Comparison of ENCODE assay signal across 8 mouse cellular contexts in the genomic region with DNA sequence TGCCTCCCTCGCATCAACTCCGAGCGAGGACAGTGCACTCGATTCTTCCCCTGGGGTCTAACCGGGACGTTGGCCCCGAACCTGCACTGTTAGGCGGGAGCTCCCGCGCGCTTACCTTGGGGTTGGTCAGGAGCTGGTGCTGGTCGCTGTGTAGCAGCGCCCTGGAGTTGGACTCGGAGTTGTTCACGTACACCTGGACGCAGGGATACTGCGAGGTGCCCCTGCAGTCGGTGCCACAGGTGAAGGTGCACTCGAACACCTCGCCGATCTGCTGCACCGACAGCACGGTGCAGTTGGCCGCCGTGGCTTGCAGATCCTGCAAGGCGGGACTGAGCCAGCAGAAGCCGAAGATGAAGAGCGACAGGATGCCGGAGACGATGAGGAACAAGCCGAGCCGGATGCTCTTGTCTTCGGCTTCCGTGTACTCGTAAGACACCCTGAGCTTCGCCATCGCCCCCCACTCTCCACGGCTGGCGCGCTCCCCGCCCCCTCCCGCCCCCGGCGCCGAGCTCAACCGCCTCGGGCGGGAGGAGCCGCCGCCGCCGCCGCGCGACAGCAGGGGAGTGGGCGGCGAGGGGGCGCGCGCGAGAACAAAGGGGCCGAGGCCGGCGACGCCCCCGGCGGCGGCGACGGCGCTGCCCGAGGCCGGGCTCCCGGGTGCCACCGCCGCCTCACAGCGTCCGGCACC. TPM values are rescaled to one million over a fixed set of nuclear protein-coding genes. Genes with fewer than 3 reads are reported as not detected.
DNase-seq lines count a peak whose midpoint lies in the region; ATAC-seq and TF ChIP-seq lines count a peak whose summit lies in the region.

No protein-coding gene starts in this region.

- peak; percentile 16 for DNase-seq in gastrocnemius, postnatal 25 days
- DNase-seq in gastrocnemius, adult 18-20 months (ENCODE audit: low spot score) = no peak
- peak; percentile 83 for DNase-seq in ZHBTc4 (ENCODE audit: low read depth, low spot score)
- peak; percentile 70 for DNase-seq in midbrain, postnatal 0 days (ENCODE audit: low spot score)
- peak; percentile 52 for DNase-seq in testis, postnatal 14 days (ENCODE audit: low spot score)

- TF ChIP-seq CTCF in midbrain, postnatal 0 days (IDR thresholded peaks at IDR 0.05) = no peak

- under 1% methylated on average over 39 of the region's 78 CpGs for WGBS in embryonic facial prominence, embryonic 13.5 days
- WGBS in hindbrain, embryonic 15.5 days = 0% methylated on average over 51 of the region's 78 CpGs
- under 1% methylated on average over 73 of the region's 78 CpGs for WGBS in limb, embryonic 15.5 days
- under 1% methylated on average over 55 of the region's 78 CpGs for WGBS in midbrain, postnatal 0 days

- H3K4me1 ChIP-seq in embryonic facial prominence, embryonic 13.5 days = peaks cover 23% of the 10 kb centered on the region
- peaks cover 41% of the 10 kb centered on the region for H3K4me1 ChIP-seq in hindbrain, embryonic 15.5 days (replicated peaks)
- peaks cover 15% of the 10 kb centered on the region for H3K4me1 ChIP-seq in limb, embryonic 15.5 days
- H3K4me1 ChIP-seq in midbrain, postnatal 0 days (ENCODE audit: insufficient read depth, low read length) = no peaks in the 10 kb centered on the region

- H3K27ac ChIP-seq in embryonic facial prominence, embryonic 13.5 days = peak overlapping the region; percentile 83
- H3K27ac ChIP-seq in hindbrain, embryonic 15.5 days (replicated peaks) = peak overlapping the region; percentile 81
- H3K27ac ChIP-seq in limb, embryonic 15.5 days = peak overlapping the region; percentile 61
- peak overlapping the region; percentile 87 for H3K27ac ChIP-seq in midbrain, postnatal 0 days (ENCODE audit: low read depth, low read length)

- peak; percentile 44 for ATAC-seq in embryonic facial prominence, embryonic 13.5 days (ENCODE audit: insufficient number of reproducible peaks, insufficient read depth, low FRiP score, low TSS enrichment, low read depth)
- ATAC-seq in hindbrain, embryonic 15.5 days (ENCODE audit: low FRiP score, low read depth) = peak; percentile 79
- peak; percentile 48 for ATAC-seq in limb, embryonic 15.5 days (ENCODE audit: insufficient number of reproducible peaks, low FRiP score, low TSS enrichment, low read depth)
- ATAC-seq in midbrain, postnatal 0 days (ENCODE audit: low FRiP score) = peak; percentile 79

- 0 out of 2 replicates have a peak, but pooled peaks cover 2% of the 10 kb centered on the region for H3K9me3 ChIP-seq in embryonic facial prominence, embryonic 13.5 days
- no peaks in the 10 kb centered on the region for H3K9me3 ChIP-seq in hindbrain, embryonic 15.5 days
- no peaks in the 10 kb centered on the region for H3K9me3 ChIP-seq in limb, embryonic 15.5 days
- no peaks in the 10 kb centered on the region for H3K9me3 ChIP-seq in midbrain, postnatal 0 days (ENCODE audit: low read length)

- peak overlapping the region; percentile 90 for H3K4me2 ChIP-seq in embryonic facial prominence, embryonic 13.5 days
- H3K4me2 ChIP-seq in hindbrain, embryonic 15.5 days = peak overlapping the region; percentile 94
- H3K4me2 ChIP-seq in limb, embryonic 15.5 days = peak overlapping the region; percentile 96
- H3K4me2 ChIP-seq in midbrain, postnatal 0 days (ENCODE audit: low read depth, low read length, poor library complexity, severe bottlenecking) = peak overlapping the region; percentile 84

- no peaks in the 10 kb centered on the region for H3K27me3 ChIP-seq in embryonic facial prominence, embryonic 13.5 days
- H3K27me3 ChIP-seq in hindbrain, embryonic 15.5 days = no peaks in the 10 kb centered on the region
- no peaks in the 10 kb centered on the region for H3K27me3 ChIP-seq in limb, embryonic 15.5 days
- no peaks in the 10 kb centered on the region for H3K27me3 ChIP-seq in midbrain, postnatal 0 days (ENCODE audit: insufficient read depth, low read length)

- peak overlapping the region; percentile 75 for H3K4me3 ChIP-seq in embryonic facial prominence, embryonic 13.5 days
- peak overlapping the region; percentile 70 for H3K4me3 ChIP-seq in hindbrain, embryonic 15.5 days
- peak overlapping the region; percentile 68 for H3K4me3 ChIP-seq in limb, embryonic 15.5 days
- H3K4me3 ChIP-seq in midbrain, postnatal 0 days (ENCODE audit: low read depth, low read length) = peak overlapping the region; percentile 72

- peak overlapping the region; percentile 82 for H3K9ac ChIP-seq in embryonic facial prominence, embryonic 13.5 days
- peak overlapping the region; percentile 76 for H3K9ac ChIP-seq in hindbrain, embryonic 15.5 days
- H3K9ac ChIP-seq in limb, embryonic 15.5 days = peak overlapping the region; percentile 66
- H3K9ac ChIP-seq in midbrain, postnatal 0 days (replicated peaks; ENCODE audit: low read length, poor library complexity, severe bottlenecking) = peak overlapping the region; percentile 89

- H3K36me3 ChIP-seq in embryonic facial prominence, embryonic 13.5 days = no peaks in the 10 kb centered on the region
- no peaks in the 10 kb centered on the region for H3K36me3 ChIP-seq in hindbrain, embryonic 15.5 days
- H3K36me3 ChIP-seq in limb, embryonic 15.5 days = no peaks in the 10 kb centered on the region
- H3K36me3 ChIP-seq in midbrain, postnatal 0 days (ENCODE audit: insufficient read depth, low read length) = no peaks in the 10 kb centered on the region

RNA-seq across cellular contexts. Expression of gene Kcnmb4, which starts 0.5 kb away (rescaled TPM):
- under 1 TPM in 1 of 2 experiments, not detected in 1; 0.23 TPM for total RNA-seq in gastrocnemius, postnatal 25 days (2021)
- not detected for total RNA-seq in gastrocnemius, adult 18-20 months (2021)
- 14.7 and 16.8 TPM in 2 replicates for polyA plus RNA-seq in embryonic facial prominence, embryonic 13.5 days (2015; fragmentation: Nextera tagmentation; extraction: Ambion mirVana)
- polyA plus RNA-seq in hindbrain, embryonic 15.5 days (2015; fragmentation: Nextera tagmentation; extraction: Ambion mirVana) = 30.1 and 34.9 TPM in 2 replicates
- polyA plus RNA-seq in limb, embryonic 15.5 days (2015; fragmentation: Nextera tagmentation; extraction: Ambion mirVana) = 9.4 and 10.5 TPM in 2 replicates
- total RNA-seq in midbrain, postnatal 0 days (2014; rRNA removed) = 43.2 and 67.6 TPM in 2 replicates
- 19.8 and 21.7 TPM in 2 replicates for polyA plus RNA-seq in midbrain, postnatal 0 days (2015; fragmentation: Nextera tagmentation; extraction: Ambion mirVana)
